Mouse (Mus musculus): ENCODE measurements around the gene Emg1. TPM values are rescaled to one million over a fixed set of nuclear protein-coding genes. Genes with fewer than 3 reads are reported as not detected.

Gene Emg1
- polyA plus RNA-seq, 1 experiment from 2014 or later: 205 TPM

DNA sequence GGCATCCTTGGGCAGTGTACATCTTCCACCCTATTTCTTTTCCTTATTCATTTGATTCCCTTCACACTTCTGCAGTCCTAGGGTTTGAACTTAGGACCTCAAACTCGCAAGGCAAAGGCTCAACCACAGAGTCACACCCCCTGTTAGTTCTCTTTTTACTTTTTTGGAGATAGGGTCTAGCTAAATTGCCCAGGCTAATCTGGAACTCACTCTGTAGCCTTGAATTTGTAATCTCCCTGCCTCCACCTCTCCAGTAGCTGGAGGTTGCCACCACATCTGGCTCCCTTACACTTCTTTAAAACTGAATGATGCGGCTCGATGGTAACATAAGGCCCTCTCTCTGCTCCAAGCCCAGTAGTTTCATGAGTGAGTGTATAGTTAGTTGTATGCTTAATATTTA is 22.4 kb upstream of the Emg1 start:
- H3K9me3 ChIP-seq (ENCODE audit: control insufficient read depth, low read depth, low read length): no peaks in the 10 kb centered on the region
- no peak overlapping the region for H3K4me3 ChIP-seq (ENCODE audit: low read depth, low read length)
- H3K36me3 ChIP-seq (ENCODE audit: control insufficient read depth, insufficient read depth, low read length): no peaks in the 10 kb centered on the region
- no peaks in the 10 kb centered on the region for H3K27me3 ChIP-seq (ENCODE audit: control insufficient read depth, insufficient read depth, low read length)
- H3K4me2 ChIP-seq (replicated peaks; ENCODE audit: low read depth, low read length): no peak overlapping the region
- H3K27ac ChIP-seq (ENCODE audit: low read length): no peak overlapping the region
- H3K4me1 ChIP-seq (ENCODE audit: control insufficient read depth, insufficient read depth, low read length): peaks cover 9% of the 10 kb centered on the region; the same call in 1 of the 2 replicates
- WGBS: 96% methylated on average over 3 of the region's 3 CpGs
- no peak overlapping the region for H3K9ac ChIP-seq (replicated peaks; ENCODE audit: low read depth, low read length)
- no peak for ATAC-seq (ENCODE audit: insufficient number of reproducible peaks, insufficient read depth, low FRiP score, low read depth)

DNA sequence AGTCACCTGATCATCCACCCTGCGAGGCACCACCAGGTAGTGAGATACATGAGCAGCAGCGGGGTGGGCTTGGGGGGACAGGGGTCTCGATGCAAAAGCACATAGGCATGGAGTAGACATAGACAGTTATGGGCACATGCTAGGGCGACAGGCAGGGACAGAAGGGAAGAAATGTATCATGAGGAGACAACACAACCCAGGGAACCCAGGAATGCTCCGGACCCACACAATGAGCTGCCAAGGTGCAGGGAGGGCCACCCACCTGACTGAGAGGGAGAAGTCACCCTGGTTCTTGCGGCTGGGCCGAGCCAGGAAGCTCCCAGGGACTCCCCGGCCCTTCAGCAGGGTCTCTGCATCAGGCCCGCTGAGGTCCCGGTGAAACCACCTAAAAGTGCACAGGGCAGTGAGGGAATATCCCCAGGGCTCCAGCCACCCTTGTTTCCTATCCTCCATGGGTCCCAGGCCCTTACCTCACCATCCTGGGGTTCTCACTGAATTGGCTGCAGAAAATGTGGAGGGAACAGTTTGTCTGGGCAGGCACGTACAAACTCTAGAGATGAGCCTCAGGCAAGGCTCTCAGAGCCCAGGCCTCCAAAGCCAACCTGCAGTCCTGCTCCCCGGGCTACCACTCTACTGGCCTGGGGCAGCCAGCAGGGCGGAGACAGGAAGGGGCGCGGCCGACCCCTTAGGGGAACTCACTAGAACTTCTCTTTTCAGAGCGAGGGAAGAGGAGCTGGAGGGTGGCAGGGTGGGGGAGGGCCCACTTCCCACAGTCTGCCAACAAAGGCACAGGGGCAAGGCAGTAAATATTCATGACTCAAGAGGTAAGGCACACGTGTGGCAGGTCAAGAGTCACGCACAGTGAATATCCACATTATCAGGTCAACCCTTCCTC is 20.7 kb upstream of the Emg1 start:
- WGBS: 49% methylated on average over 19 of the region's 19 CpGs
- no peaks in the 10 kb centered on the region for H3K27me3 ChIP-seq (ENCODE audit: control insufficient read depth, insufficient read depth, low read length)
- no peak overlapping the region for H3K9ac ChIP-seq (replicated peaks; ENCODE audit: low read depth, low read length)
- no peak overlapping the region for H3K4me3 ChIP-seq (ENCODE audit: low read depth, low read length)
- no peaks in the 10 kb centered on the region for H3K36me3 ChIP-seq (ENCODE audit: control insufficient read depth, insufficient read depth, low read length)
- H3K4me2 ChIP-seq (replicated peaks; ENCODE audit: low read depth, low read length): no peak overlapping the region
- H3K9me3 ChIP-seq (ENCODE audit: control insufficient read depth, low read depth, low read length): no peaks in the 10 kb centered on the region
- 0 out of 2 replicates have a peak, but pooled peaks have one; percentile 34 for ATAC-seq (ENCODE audit: insufficient number of reproducible peaks, insufficient read depth, low FRiP score, low read depth)
- H3K27ac ChIP-seq (ENCODE audit: low read length): no peak overlapping the region
- no peaks in the 10 kb centered on the region; the same call in 1 of the 2 replicates for H3K4me1 ChIP-seq (ENCODE audit: control insufficient read depth, insufficient read depth, low read length)

DNA sequence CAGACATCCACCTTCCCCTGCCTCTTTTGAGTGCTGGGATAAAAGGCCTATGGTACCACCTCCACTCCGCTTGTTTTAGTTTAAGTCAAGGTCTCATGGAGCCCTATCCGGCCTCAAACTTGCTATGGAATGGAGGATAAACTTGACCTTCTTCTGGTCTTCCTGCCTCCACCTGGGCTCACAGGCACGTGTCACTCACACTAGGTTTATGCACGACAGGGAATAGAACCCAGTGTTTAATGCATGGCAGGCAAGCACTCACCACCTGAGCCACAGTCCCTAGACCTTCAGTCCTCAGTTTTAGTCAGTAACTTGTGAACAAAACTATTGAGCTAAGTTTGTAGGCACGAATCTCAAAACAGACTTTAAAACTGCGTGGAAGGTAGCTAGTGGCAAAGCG is 19.1 kb upstream of the Emg1 start:
- H3K4me3 ChIP-seq (ENCODE audit: low read depth, low read length): no peak overlapping the region
- H3K36me3 ChIP-seq (ENCODE audit: control insufficient read depth, insufficient read depth, low read length): no peaks in the 10 kb centered on the region
- H3K4me1 ChIP-seq (ENCODE audit: control insufficient read depth, insufficient read depth, low read length): no peaks in the 10 kb centered on the region; the same call in 1 of the 2 replicates
- no peak overlapping the region for H3K4me2 ChIP-seq (replicated peaks; ENCODE audit: low read depth, low read length)
- H3K27me3 ChIP-seq (ENCODE audit: control insufficient read depth, insufficient read depth, low read length): no peaks in the 10 kb centered on the region
- no peak overlapping the region for H3K9ac ChIP-seq (replicated peaks; ENCODE audit: low read depth, low read length)
- ATAC-seq (ENCODE audit: insufficient number of reproducible peaks, insufficient read depth, low FRiP score, low read depth): no peak
- 83% methylated on average over 7 of the region's 7 CpGs for WGBS
- H3K27ac ChIP-seq (ENCODE audit: low read length): no peak overlapping the region
- H3K9me3 ChIP-seq (ENCODE audit: control insufficient read depth, low read depth, low read length): no peaks in the 10 kb centered on the region

DNA sequence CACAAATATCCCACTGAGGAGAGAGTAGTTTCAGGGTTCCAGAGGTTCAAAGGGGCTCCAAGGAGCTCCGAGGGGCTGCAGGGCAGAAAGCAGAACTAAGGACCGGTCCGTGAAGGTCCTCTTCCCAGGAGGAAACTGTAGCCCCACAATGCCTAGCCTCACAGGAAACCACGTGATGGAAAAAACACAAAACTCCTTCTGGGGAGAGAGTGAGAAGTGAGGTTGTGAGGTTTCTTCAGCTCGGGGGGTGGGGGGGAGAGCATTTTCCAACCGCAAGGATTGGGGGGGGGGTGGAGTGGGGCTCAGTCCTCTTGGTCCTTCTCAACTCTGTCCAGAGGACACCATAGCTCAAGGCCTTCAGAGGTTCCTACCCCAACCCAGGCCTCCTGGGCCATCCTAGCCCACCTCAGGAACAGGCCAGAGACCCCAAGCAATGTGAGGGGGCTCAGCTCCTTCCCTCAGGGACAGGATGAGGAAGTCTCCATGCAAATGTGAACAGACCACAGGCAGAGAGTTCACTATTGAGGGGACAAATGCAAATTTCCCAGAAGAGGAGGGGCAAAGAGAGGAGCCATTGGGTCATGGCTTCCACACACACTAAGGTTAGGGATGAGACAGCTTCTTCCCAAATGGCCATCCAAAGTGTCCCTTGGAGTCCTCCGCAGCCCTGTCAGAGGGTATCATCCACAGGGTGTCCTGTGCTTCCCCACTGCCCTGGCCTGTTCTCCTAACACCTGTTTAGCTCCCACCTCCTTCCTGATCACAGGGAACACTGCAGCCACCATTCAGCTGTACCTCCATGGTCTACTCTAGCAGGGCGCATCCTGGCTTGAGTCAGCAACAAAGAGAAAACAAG is 18.1 kb upstream of the Emg1 start:
- H3K9ac ChIP-seq (replicated peaks; ENCODE audit: low read depth, low read length): no peak overlapping the region
- no peaks in the 10 kb centered on the region for H3K9me3 ChIP-seq (ENCODE audit: control insufficient read depth, low read depth, low read length)
- H3K36me3 ChIP-seq (ENCODE audit: control insufficient read depth, insufficient read depth, low read length): no peaks in the 10 kb centered on the region
- H3K27ac ChIP-seq (ENCODE audit: low read length): no peak overlapping the region
- ATAC-seq (ENCODE audit: insufficient number of reproducible peaks, insufficient read depth, low FRiP score, low read depth): no peak
- H3K27me3 ChIP-seq (ENCODE audit: control insufficient read depth, insufficient read depth, low read length): no peaks in the 10 kb centered on the region
- 74% methylated on average over 8 of the region's 8 CpGs for WGBS
- H3K4me2 ChIP-seq (replicated peaks; ENCODE audit: low read depth, low read length): no peak overlapping the region
- no peak overlapping the region for H3K4me3 ChIP-seq (ENCODE audit: low read depth, low read length)
- H3K4me1 ChIP-seq (ENCODE audit: control insufficient read depth, insufficient read depth, low read length): no peaks in the 10 kb centered on the region; the same call in 1 of the 2 replicates

DNA sequence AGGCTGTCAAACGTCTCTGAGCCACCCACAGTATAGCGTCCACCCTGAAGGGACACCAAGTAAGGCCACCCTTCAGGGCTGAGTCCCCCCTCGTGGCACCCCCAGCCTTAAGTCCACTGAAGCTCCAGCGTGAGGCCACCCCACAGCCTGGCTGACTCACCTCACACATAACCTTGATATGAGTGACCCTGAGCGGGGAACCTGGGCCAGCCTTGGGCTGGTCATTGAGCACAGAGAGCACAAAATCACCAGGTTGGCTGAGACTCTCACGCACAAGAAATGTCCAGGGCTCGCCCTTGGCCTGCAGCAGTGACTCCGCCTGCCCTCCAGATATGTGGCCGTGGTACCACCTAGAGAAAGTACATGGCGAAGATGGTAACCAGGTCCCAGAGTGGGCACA is 16.6 kb upstream of the Emg1 start:
- ATAC-seq (ENCODE audit: insufficient number of reproducible peaks, insufficient read depth, low FRiP score, low read depth): no peak
- Histone ChIP-seq H3K4me3 (ENCODE audit: low read depth, low read length) (no peak overlapping the region), H3K9me3 (ENCODE audit: control insufficient read depth, low read depth, low read length) (no peaks in the 10 kb centered on the region), H3K27me3 (ENCODE audit: control insufficient read depth, insufficient read depth, low read length) (no peaks in the 10 kb centered on the region), H3K9ac (replicated peaks; ENCODE audit: low read depth, low read length) (no peak overlapping the region), H3K4me2 (replicated peaks; ENCODE audit: low read depth, low read length) (no peak overlapping the region), H3K27ac (ENCODE audit: low read length) (no peak overlapping the region), H3K36me3 (ENCODE audit: control insufficient read depth, insufficient read depth, low read length) (no peaks in the 10 kb centered on the region), H3K4me1 (ENCODE audit: control insufficient read depth, insufficient read depth, low read length) (no peaks in the 10 kb centered on the region; the same call in 1 of the 2 replicates)
- 87% methylated on average over 10 of the region's 10 CpGs for WGBS

DNA sequence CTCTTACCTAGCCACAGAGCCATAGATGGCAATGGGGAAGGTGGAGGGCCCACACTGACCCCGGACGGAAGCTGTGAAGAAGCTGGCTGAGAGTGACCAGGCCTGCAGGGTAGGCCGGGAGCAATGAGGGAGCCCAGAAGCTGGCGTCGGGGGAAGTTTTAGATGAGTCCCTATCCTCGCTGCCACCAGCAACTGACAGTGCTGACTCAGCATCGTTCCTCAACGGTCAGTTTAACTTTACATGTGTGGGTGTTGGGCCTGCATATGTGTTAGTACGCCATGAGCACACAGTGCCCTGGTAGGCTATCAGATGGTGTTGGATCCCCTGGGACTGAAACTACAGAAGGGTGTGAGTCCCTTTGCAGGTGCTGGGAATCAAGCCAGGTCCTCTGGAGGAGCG is 12.5 kb upstream of the Emg1 start:
- H3K36me3 ChIP-seq (ENCODE audit: control insufficient read depth, insufficient read depth, low read length): no peaks in the 10 kb centered on the region

DNA sequence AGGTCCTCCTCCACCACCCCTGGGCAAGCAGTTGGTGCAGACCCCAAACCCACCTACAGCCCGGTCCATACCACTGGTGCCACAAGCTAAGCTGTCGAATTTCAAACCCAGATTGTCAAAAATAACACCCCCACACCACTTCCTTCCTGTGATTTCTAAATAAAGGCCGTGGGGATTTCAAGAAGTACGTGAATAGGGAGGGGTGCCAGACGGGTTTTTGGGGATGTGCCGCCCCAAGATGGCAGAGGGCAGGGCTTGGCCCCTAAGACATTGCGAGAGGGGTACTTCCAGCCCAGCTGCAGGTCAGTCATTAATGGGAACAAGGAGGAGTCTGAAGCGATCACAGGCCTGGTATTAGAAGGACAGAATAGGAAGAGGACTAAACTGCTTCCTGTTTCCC is 11.6 kb upstream of the Emg1 start:
- H3K4me2 ChIP-seq (replicated peaks; ENCODE audit: low read depth, low read length): no peak overlapping the region
- ATAC-seq (ENCODE audit: insufficient number of reproducible peaks, insufficient read depth, low FRiP score, low read depth): no peak
- no peak overlapping the region for H3K9ac ChIP-seq (replicated peaks; ENCODE audit: low read depth, low read length)
- no peaks in the 10 kb centered on the region for H3K36me3 ChIP-seq (ENCODE audit: control insufficient read depth, insufficient read depth, low read length)
- no peak overlapping the region for H3K27ac ChIP-seq (ENCODE audit: low read length)
- H3K4me3 ChIP-seq (ENCODE audit: low read depth, low read length): no peak overlapping the region
- no peaks in the 10 kb centered on the region for H3K9me3 ChIP-seq (ENCODE audit: control insufficient read depth, low read depth, low read length)
- H3K27me3 ChIP-seq (ENCODE audit: control insufficient read depth, insufficient read depth, low read length): no peaks in the 10 kb centered on the region
- 73% methylated on average over 8 of the region's 8 CpGs for WGBS
- 0 out of 2 replicates have a peak, but pooled peaks cover 2% of the 10 kb centered on the region for H3K4me1 ChIP-seq (ENCODE audit: control insufficient read depth, insufficient read depth, low read length)

More for the DNA sequence above, 12.5 kb upstream of the Emg1 start:
- no peak overlapping the region for H3K4me2 ChIP-seq (replicated peaks; ENCODE audit: low read depth, low read length)
- H3K9me3 ChIP-seq (ENCODE audit: control insufficient read depth, low read depth, low read length): no peaks in the 10 kb centered on the region
- H3K27ac ChIP-seq (ENCODE audit: low read length): no peak overlapping the region
- 85% methylated on average over 10 of the region's 10 CpGs for WGBS
- no peak for ATAC-seq (ENCODE audit: insufficient number of reproducible peaks, insufficient read depth, low FRiP score, low read depth)
- H3K9ac ChIP-seq (replicated peaks; ENCODE audit: low read depth, low read length): no peak overlapping the region
- H3K4me1 ChIP-seq (ENCODE audit: control insufficient read depth, insufficient read depth, low read length): 0 out of 2 replicates have a peak, but pooled peaks cover 2% of the 10 kb centered on the region
- H3K4me3 ChIP-seq (ENCODE audit: low read depth, low read length): no peak overlapping the region
- no peaks in the 10 kb centered on the region for H3K27me3 ChIP-seq (ENCODE audit: control insufficient read depth, insufficient read depth, low read length)

DNA sequence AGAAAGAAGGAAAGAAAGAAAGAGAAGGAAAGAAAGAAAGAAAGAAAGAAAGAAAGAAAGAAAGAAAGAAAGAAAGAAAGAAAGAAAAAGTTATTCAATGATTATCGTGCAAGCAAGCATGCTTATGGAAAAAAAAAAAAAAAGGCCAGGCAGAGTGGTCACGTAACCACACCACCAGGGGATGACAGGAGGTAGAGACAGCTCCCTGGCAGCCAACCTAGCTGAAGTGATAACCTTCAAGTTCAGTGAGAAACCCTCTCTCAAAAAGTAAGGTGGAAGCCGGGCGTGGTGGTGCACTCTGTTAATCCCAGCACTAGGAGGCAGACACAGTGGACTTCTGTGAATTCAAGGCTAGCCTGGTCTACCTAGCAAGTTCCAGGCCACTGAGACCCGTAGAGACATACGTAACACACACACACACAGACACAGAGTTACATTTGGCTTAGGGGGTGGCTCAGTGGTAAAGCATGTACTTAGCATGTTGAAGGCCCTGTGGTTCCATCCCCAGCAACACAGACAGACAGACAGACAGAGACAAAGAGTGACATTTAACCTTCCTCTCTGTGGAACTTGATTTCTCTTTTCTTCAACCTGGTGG is 11.0 kb upstream of the Emg1 start:
- no peak for ATAC-seq (ENCODE audit: insufficient number of reproducible peaks, insufficient read depth, low FRiP score, low read depth)
- no peaks in the 10 kb centered on the region for H3K27me3 ChIP-seq (ENCODE audit: control insufficient read depth, insufficient read depth, low read length)
- H3K4me2 ChIP-seq (replicated peaks; ENCODE audit: low read depth, low read length): no peak overlapping the region
- H3K9me3 ChIP-seq (ENCODE audit: control insufficient read depth, low read depth, low read length): no peaks in the 10 kb centered on the region
- H3K9ac ChIP-seq (replicated peaks; ENCODE audit: low read depth, low read length): no peak overlapping the region
- H3K36me3 ChIP-seq (ENCODE audit: control insufficient read depth, insufficient read depth, low read length): no peaks in the 10 kb centered on the region
- no peak overlapping the region for H3K4me3 ChIP-seq (ENCODE audit: low read depth, low read length)
- WGBS: 81% methylated on average over 6 of the region's 6 CpGs
- H3K27ac ChIP-seq (ENCODE audit: low read length): no peak overlapping the region
- 0 out of 2 replicates have a peak, but pooled peaks cover 2% of the 10 kb centered on the region for H3K4me1 ChIP-seq (ENCODE audit: control insufficient read depth, insufficient read depth, low read length)

All from stomach, embryonic 14.5 days (tissue).